Mouse (Mus musculus): ENCODE data around the gene Tet3.

GRCm38 (mm10) chr6:83447031-83447430 is 11.9 kb downstream of the Tet3 start:
- TF ChIP-seq POLR2A (IDR thresholded peaks at IDR 0.05; ENCODE audit: insufficient read depth, low read depth, low read length) (no peak), CTCF (IDR thresholded peaks at IDR 0.05; ENCODE audit: insufficient read depth, low read depth, low read length) (no peak)
